9 mouse cellular contexts compared by ENCODE assay signal in the genomic region with DNA sequence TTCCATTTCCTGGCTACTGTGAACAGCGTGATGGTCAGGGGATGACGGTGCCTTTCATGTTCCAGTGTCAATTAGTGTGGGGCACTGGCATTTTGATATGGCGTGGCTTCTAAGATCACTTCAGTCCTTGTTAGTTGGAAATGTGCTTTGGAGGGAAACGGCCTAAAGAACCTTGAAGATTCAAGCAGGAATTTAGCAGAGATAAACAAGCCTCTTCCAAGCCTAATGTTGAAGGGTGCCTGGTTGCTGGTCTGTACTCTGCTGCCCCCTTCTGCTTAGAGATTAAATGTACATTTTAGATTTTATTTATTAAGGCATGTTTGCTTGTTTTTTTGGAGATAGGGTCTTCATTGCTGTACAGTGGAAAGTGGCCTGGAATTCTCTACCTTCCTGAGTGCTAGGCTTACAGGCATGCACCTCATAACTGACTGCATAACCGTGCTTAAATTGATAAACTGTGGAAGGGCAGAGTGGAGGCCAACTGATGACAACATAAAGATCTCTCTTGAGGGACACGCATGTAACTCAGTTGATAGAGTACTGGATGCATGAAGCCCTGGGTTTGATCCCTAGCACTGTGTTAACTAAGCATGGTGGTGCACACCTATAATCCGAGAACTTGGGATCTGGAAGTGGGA. TPM values are rescaled to one million over a fixed set of nuclear protein-coding genes. Genes with fewer than 3 reads are reported as not detected.
DNase-seq lines count a peak whose midpoint lies in the region; ATAC-seq and TF ChIP-seq lines count a peak whose summit lies in the region.
"Had no signal": no experiment of that assay in that cellular context is flagged by ENCODE, and none has a peak within 500 bp of the region (broad histone marks: within the 10 kb centered on the region; RNA-seq: fewer than 3 reads in every experiment).

No protein-coding gene starts in this region.

- H3K4me3 ChIP-seq in heart, embryonic 12.5 days = no peak overlapping the region
- H3K4me3 ChIP-seq in hindbrain, embryonic 16.5 days (ENCODE audit: low read length) = no peak overlapping the region
- H3K4me3 ChIP-seq in thymus, adult 2 months (ENCODE audit: control insufficient read depth, insufficient read depth, low read length) = no peak overlapping the region
- H3K4me3 ChIP-seq: embryonic facial prominence, embryonic 13.5 days had no signal

- no peaks in the 10 kb centered on the region for H3K27me3 ChIP-seq in heart, embryonic 12.5 days (replicated peaks)
- no peaks in the 10 kb centered on the region for H3K27me3 ChIP-seq in hindbrain, embryonic 16.5 days (replicated peaks; ENCODE audit: control insufficient read depth, insufficient read depth, low read length)
- no peaks in the 10 kb centered on the region for H3K27me3 ChIP-seq in thymus, adult 2 months (ENCODE audit: control insufficient read depth, insufficient read depth, low read length)
- H3K27me3 ChIP-seq: embryonic facial prominence, embryonic 13.5 days had no signal

- no peak overlapping the region for H3K27ac ChIP-seq in heart, embryonic 12.5 days (ENCODE audit: poor library complexity, severe bottlenecking)
- H3K27ac ChIP-seq in hindbrain, embryonic 16.5 days (ENCODE audit: low read depth, low read length) = no peak overlapping the region
- no peak overlapping the region for H3K27ac ChIP-seq in thymus, adult 2 months (ENCODE audit: control insufficient read depth, insufficient read depth, low read length)
- H3K27ac ChIP-seq: embryonic facial prominence, embryonic 13.5 days had no signal

- no peaks in the 10 kb centered on the region; the same call in 1 of the 2 replicates for H3K4me1 ChIP-seq in heart, embryonic 12.5 days (replicated peaks)
- H3K4me1 ChIP-seq in hindbrain, embryonic 16.5 days (ENCODE audit: control insufficient read depth, insufficient read depth, low read depth, low read length) = peaks cover 14% of the 10 kb centered on the region
- no peaks in the 10 kb centered on the region for H3K4me1 ChIP-seq in thymus, adult 2 months (replicated peaks; ENCODE audit: control insufficient read depth, insufficient read depth, low read length)

- DNase-seq in heart, postnatal 4 days = peak; percentile 14
- peak; percentile 34 for DNase-seq in 416B (ENCODE audit: low read depth)
- peak; percentile 50 for DNase-seq in NIH3T3 (ENCODE audit: low read depth)
- DNase-seq in thymus, postnatal 0 days (ENCODE audit: low spot score) = no peak
- DNase-seq in layer of hippocampus, postnatal 10 days (ENCODE audit: low spot score in 2 of 2) = no peak
- no peak for DNase-seq in thymus, adult 2 months

- no peak overlapping the region for H3K4me2 ChIP-seq in heart, embryonic 12.5 days
- H3K4me2 ChIP-seq in hindbrain, embryonic 16.5 days (ENCODE audit: low read length) = no peak overlapping the region
- H3K4me2 ChIP-seq: embryonic facial prominence, embryonic 13.5 days had no signal

- H3K36me3 ChIP-seq in heart, embryonic 12.5 days = 0 out of 2 replicates have a peak, but pooled peaks cover 4% of the 10 kb centered on the region
- no peaks in the 10 kb centered on the region; the same call in 1 of the 2 replicates for H3K36me3 ChIP-seq in hindbrain, embryonic 16.5 days (ENCODE audit: control insufficient read depth, insufficient read depth, low read length)
- no peaks in the 10 kb centered on the region for H3K36me3 ChIP-seq in thymus, adult 2 months (ENCODE audit: control insufficient read depth, insufficient read depth, low read length)
- H3K36me3 ChIP-seq: embryonic facial prominence, embryonic 13.5 days had no signal

- H3K9me3 ChIP-seq in heart, embryonic 12.5 days (replicated peaks) = no peaks in the 10 kb centered on the region
- H3K9me3 ChIP-seq in hindbrain, embryonic 16.5 days (ENCODE audit: control insufficient read depth, low read length) = no peaks in the 10 kb centered on the region
- H3K9me3 ChIP-seq: embryonic facial prominence, embryonic 13.5 days had no signal

- 55% methylated on average over 7 of the region's 7 CpGs for WGBS in heart, embryonic 12.5 days
- 59% methylated on average over 7 of the region's 7 CpGs for WGBS in hindbrain, embryonic 16.5 days
- 69% methylated on average over 7 of the region's 7 CpGs for WGBS in thymus, adult 2 months

- no peak for TF ChIP-seq CTCF in thymus, adult 2 months (IDR thresholded peaks at IDR 0.05; ENCODE audit: borderline replicate concordance, control insufficient read depth, extremely low read depth, insufficient read depth, low read length, poor library complexity)

- no peak overlapping the region for H3K9ac ChIP-seq in heart, embryonic 12.5 days
- no peak overlapping the region for H3K9ac ChIP-seq in hindbrain, embryonic 16.5 days (ENCODE audit: low read depth, low read length)
- H3K9ac ChIP-seq: embryonic facial prominence, embryonic 13.5 days had no signal

- no peak for ATAC-seq in heart, embryonic 12.5 days (ENCODE audit: insufficient number of reproducible peaks, low FRiP score)
- peak; percentile 46 for ATAC-seq in hindbrain, embryonic 16.5 days

- TF ChIP-seq POLR2A in thymus, adult 2 months (IDR thresholded peaks at IDR 0.05; ENCODE audit: control insufficient read depth, extremely low read depth, insufficient read depth, low read length, poor library complexity) = no peak

RNA-seq across cellular contexts. Expression of gene Dclk3, which starts 40.1 kb away (rescaled TPM):
- under 1 TPM; 0.86 TPM for total RNA-seq in heart, postnatal 4 days (2021)
- 2.7 and 3.6 TPM in 2 replicates for polyA plus RNA-seq in heart, embryonic 12.5 days (2016; fragmentation: Nextera tagmentation; extraction: Ambion mirVana)
- polyA plus RNA-seq in hindbrain, embryonic 16.5 days (2015; fragmentation: Nextera tagmentation; extraction: Ambion mirVana) = 6.8 and 8.0 TPM in 2 replicates
- polyA plus RNA-seq in thymus, postnatal 0 days (2015; fragmentation: Nextera tagmentation; extraction: Ambion mirVana) = 0.12 and 0.17 TPM in 2 replicates
- 10 to 100 TPM in 1 of 2 experiments, 1 to 10 TPM in 1; 8.6 to 10.6 TPM for total RNA-seq in layer of hippocampus, postnatal 10 days (2021)
- 0.05 and 0.09 TPM in 2 replicates for polyA plus RNA-seq in thymus, adult 2 months (2012; rRNA removed)

Comparison
In these comparisons a context has a peak if more than half of its experiments do, and no peak if none do; other contexts are left out.
1. DNase-seq: peak in heart, postnatal 4 days (single experiment), 416B (single experiment) and NIH3T3 (single experiment); none in thymus, postnatal 0 days (single experiment), layer of hippocampus, postnatal 10 days (0 of 2) and thymus, adult 2 months (single experiment).